Mouse (Mus musculus): ENCODE results near the gene Gckr. TPM values are rescaled to one million over a fixed set of nuclear protein-coding genes. Genes with fewer than 3 reads are reported as not detected.
"Not testable (repeated sequence)": the region's sequence is repeated elsewhere in the genome, so short reads cannot be mapped to it uniquely, and the experiment has no call there.

Gene Gckr
- total RNA-seq, 2 experiments from 2014 or later: not detected

GRCm38 (mm10) chr5:31291361-31291688, 5.9 kb upstream of the Gckr start:
- DNase-seq (ENCODE audit: low spot score): no peak
- intact Hi-C loops (cut with DNase I): loop anchor here (5.0 to 10.0 kb wide), 3 partner anchors 49 to 173 kb away; partner anchors contain the start of genes Gm29609, Gm9970 and Nrbp1

- no peak for DNase-seq (ENCODE audit: low spot score)
- intact Hi-C loops (cut with DNase I): loop anchor here (5.0 to 10.0 kb wide), 3 partner anchors 53 to 170 kb away; partner anchors contain the start of genes Gm29609, Gm9970 and Nrbp1
Observed at GRCm38 (mm10) chr5:31294964-31295605, 2.2 kb upstream of the Gckr start.

- no peak for DNase-seq (ENCODE audit: low spot score)
- intact Hi-C loops (cut with DNase I): loop anchor here (10.0 kb wide), 1 partner anchor 169 kb away; no protein-coding TSS in a partner anchor
Observed at GRCm38 (mm10) chr5:31295606-31296141, 1.6 kb upstream of the Gckr start, which contains the start of gene Fndc4. TSS of gene Fndc4 (minus strand) at chr5:31296080.

- no peak for DNase-seq (ENCODE audit: low spot score)
- intact Hi-C loops (cut with DNase I): loop anchor here (10.0 kb wide), 1 partner anchor 167 kb away; no protein-coding TSS in a partner anchor
Observed at GRCm38 (mm10) chr5:31297981-31298380, 738 bp downstream of the Gckr start.

GRCm38 (mm10) chr5:31298486-31298885, 1.2 kb downstream of the Gckr start:
- intact Hi-C loops (cut with DNase I): loop anchor here (10.0 kb wide), 1 partner anchor 166 kb away; no protein-coding TSS in a partner anchor
- DNase-seq (ENCODE audit: low spot score): no peak

- intact Hi-C loops (cut with DNase I): no loop called here
- DNase-seq (ENCODE audit: low spot score): no peak
Observed at GRCm38 (mm10) chr5:31301866-31302265, 4.6 kb downstream of the Gckr start.

GRCm38 (mm10) chr5:31303093-31303492, 5.8 kb downstream of the Gckr start:
- no peak for DNase-seq (ENCODE audit: low spot score)
- intact Hi-C loops (cut with DNase I): no loop called here

GRCm38 (mm10) chr5:31312806-31313205, 15.6 kb downstream of the Gckr start:
- DNase-seq (ENCODE audit: low spot score): no peak
- intact Hi-C loops (cut with DNase I): no loop called here

GRCm38 (mm10) chr5:31322776-31323175, 25.5 kb downstream of the Gckr start:
- intact Hi-C loops (cut with DNase I): no loop called here
- DNase-seq (ENCODE audit: low spot score): no peak

GRCm38 (mm10) chr5:31324085-31324484, 26.8 kb downstream of the Gckr start:
- intact Hi-C loops (cut with DNase I): no loop called here

GRCm38 (mm10) chr5:31326850-31327249, 29.6 kb downstream of the Gckr start:
- intact Hi-C loops (cut with DNase I): loop anchor here (5.0 kb wide), 1 partner anchor 110 kb away; no protein-coding TSS in a partner anchor
- DNase-seq (ENCODE audit: low spot score): no peak

More at GRCm38 (mm10) chr5:31324085-31324484, 26.8 kb downstream of the Gckr start:
- DNase-seq (ENCODE audit: low spot score): no peak

- intact Hi-C loops (cut with DNase I): loop anchor here (5.0 kb wide), 1 partner anchor 111 kb away; no protein-coding TSS in a partner anchor
- DNase-seq (ENCODE audit: low spot score): peak; percentile 6
Observed at GRCm38 (mm10) chr5:31328255-31328654, 31.0 kb downstream of the Gckr start.

GRCm38 (mm10) chr5:31357586-31357985, 60.3 kb downstream of the Gckr start:
- DNase-seq (ENCODE audit: low spot score); intact Hi-C loops (cut with DNase I): not testable (repeated sequence)

- intact Hi-C loops (cut with DNase I): no loop called here
- no peak for DNase-seq (ENCODE audit: low spot score)
Observed at GRCm38 (mm10) chr5:31360955-31361354, 63.7 kb downstream of the Gckr start.

Other genes starting within 250 kb of the Gckr start
- gene Atraid, start 249.1 kb upstream of the Gckr start, total RNA-seq (2021): 10 to 100 TPM; 44.1 to 47.0 TPM
- gene Slc5a6, start 248.5 kb upstream of the Gckr start, total RNA-seq (2021): 10 to 100 TPM in 1 of 2 experiments, 1 to 10 TPM in 1; 9.9 to 10.5 TPM
- 10 to 100 TPM; 14.4 to 15.5 TPM for gene Cad, start 242.7 kb upstream of the Gckr start, total RNA-seq (2021)
- gene Dnajc5g, start 191.2 kb upstream of the Gckr start, total RNA-seq (2021): not detected
- gene Slc30a3, start 189.2 kb upstream of the Gckr start, total RNA-seq (2021): not detected
- 100 to 1,000 TPM; 183 to 212 TPM for gene Trim54, start 180.7 kb upstream of the Gckr start, total RNA-seq (2021)
- not detected for gene Ucn, start 158.6 kb upstream of the Gckr start, total RNA-seq (2021)
- gene Mpv17, start 143.2 kb upstream of the Gckr start, total RNA-seq (2021): 10 to 100 TPM; 55.1 to 55.5 TPM
- under 1 TPM; 0.23 to 0.28 TPM for gene Gm29609, start 117.5 kb upstream of the Gckr start, total RNA-seq (2021)
- 10 to 100 TPM; 32.0 to 35.8 TPM for gene Gtf3c2, start 117.3 kb upstream of the Gckr start, total RNA-seq (2021)
- gene Snx17, start 104.2 kb upstream of the Gckr start, total RNA-seq (2021): 10 to 100 TPM; 61.3 to 62.5 TPM
- 10 to 100 TPM; 51.6 to 55.5 TPM for gene Eif2b4, start 104.0 kb upstream of the Gckr start, total RNA-seq (2021)
- 1 to 10 TPM; 7.3 to 8.1 TPM for gene Zfp513, start 95.1 kb upstream of the Gckr start, total RNA-seq (2021)
- gene Ppm1g, start 76.8 kb upstream of the Gckr start, total RNA-seq (2021): 10 to 100 TPM; 58.5 to 61.7 TPM
- 10 to 100 TPM; 74.3 to 80.5 TPM for gene Nrbp1, start 56.6 kb upstream of the Gckr start, total RNA-seq (2021)
- gene Gm9970, start 56.2 kb upstream of the Gckr start, total RNA-seq (2021): not detected
- gene Krtcap3, start 45.8 kb upstream of the Gckr start, total RNA-seq (2021): 1 to 10 TPM; 1.3 to 1.7 TPM
- 10 to 100 TPM; 39.7 to 41.8 TPM for gene Ift172, start 6.3 kb upstream of the Gckr start, total RNA-seq (2021)
- 1 to 10 TPM; 3.6 to 4.1 TPM for gene Fndc4, start 1.4 kb upstream of the Gckr start, total RNA-seq (2021)
- 10 to 100 TPM; 19.2 to 22.2 TPM for gene Zfp512, start 155.0 kb downstream of the Gckr start, total RNA-seq (2021)
- gene 4930548H24Rik, start 188.3 kb downstream of the Gckr start, total RNA-seq (2021): not detected
- gene Gpn1, start 197.3 kb downstream of the Gckr start, total RNA-seq (2021): 10 to 100 TPM; 23.7 to 25.4 TPM
- 10 to 100 TPM; 19.1 to 19.5 TPM for gene Slc4a1ap, start 229.6 kb downstream of the Gckr start, total RNA-seq (2021)
- gene Supt7l, start 230.4 kb downstream of the Gckr start, total RNA-seq (2021): 10 to 100 TPM; 12.4 to 13.6 TPM

All from heart, postnatal 25 days (tissue).